Mouse (Mus musculus): ENCODE data around the gene Snx12.

GRCm38 (mm10) chrX:101266631-101267030 is 44.3 kb upstream of the Snx12 start:
- TF ChIP-seq CTCF (IDR thresholded peaks at IDR 0.05; ENCODE audit: low read depth, low read length) (no peak), GATA1 (IDR thresholded peaks at IDR 0.05; ENCODE audit: borderline replicate concordance, low read length) (no peak), TAL1 (conservative IDR thresholded peaks at IDR 0.05; ENCODE audit: low read depth, low read length) (no peak)
